Mouse (Mus musculus) myocyte (in vitro differentiated cells): ENCODE data around the gene Vti1a. TPM values are rescaled to one million over a fixed set of nuclear protein-coding genes. Genes with fewer than 3 reads are reported as not detected.

ENCODE experiments used
- H3K27me3 ChIP-seq: one replicate; pipeline ENCODE4 v1.6.1; 2011; ENCODE audit not compliant: control insufficient read depth, insufficient read depth, insufficient read length
- H3K36me3 ChIP-seq: one replicate; pipeline ENCODE4 v1.6.1; 2011; ENCODE audit not compliant: control insufficient read depth, insufficient read depth
- H3K4me2 ChIP-seq: one replicate; pipeline ENCODE4 v1.6.1; 2011; ENCODE audit warnings: low read depth, control low read depth
- H3K4me3 ChIP-seq: one replicate; pipeline ENCODE4 v1.5.1; 2011; ENCODE audit warnings: mild to moderate bottlenecking, control low read depth, moderate library complexity
- H3K79me2 ChIP-seq: one replicate; pipeline ENCODE4 v1.6.1; 2011; ENCODE audit not compliant: control insufficient read depth, insufficient read depth
- H3ac ChIP-seq: one replicate; pipeline ENCODE4 v1.6.1; 2011; ENCODE audit not compliant: control insufficient read depth, insufficient read length
- CEBPB ChIP-seq: IDR thresholded peaks from 2 replicates; pipeline ENCODE4 v1.6.1; 2011; ENCODE audit warnings: mild to moderate bottlenecking, moderate library complexity; ENCODE audit not compliant: poor library complexity, insufficient read depth, severe bottlenecking
- E2F4 ChIP-seq: IDR thresholded peaks from one replicate; pipeline ENCODE4 v1.6.1; 2011; ENCODE audit warnings: mild to moderate bottlenecking, control low read depth, moderate library complexity; ENCODE audit not compliant: insufficient read depth
- MAX ChIP-seq: IDR thresholded peaks from one replicate; pipeline ENCODE4 v1.6.1; 2011; ENCODE audit warnings: low read depth, mild to moderate bottlenecking, control low read depth
- MYOD1 ChIP-seq, 3 experiments: IDR thresholded peaks; one replicate each; pipeline ENCODE4 v1.6.1; 2011; ENCODE audit warnings: control low read depth in 2 of 3, low read depth in 2 of 3, mild to moderate bottlenecking in 2 of 3, moderate library complexity in 1 of 3; ENCODE audit not compliant: insufficient read length in 2 of 3, control insufficient read depth in 1 of 3
- MYOG ChIP-seq, 3 experiments: IDR thresholded peaks; one replicate each; pipeline ENCODE4 v1.6.1; 2011; ENCODE audit warnings: control low read depth in 2 of 3, low read depth in 2 of 3, mild to moderate bottlenecking in 2 of 3; ENCODE audit not compliant: insufficient read length in 2 of 3, control insufficient read depth in 1 of 3, insufficient read depth in 1 of 3
- POLR2A ChIP-seq: IDR thresholded peaks from one replicate; pipeline ENCODE4 v1.6.1; 2011; ENCODE audit warnings: low read depth, mild to moderate bottlenecking, control low read depth, moderate library complexity; ENCODE audit not compliant: insufficient read length
- POLR2AphosphoS2 ChIP-seq: IDR thresholded peaks from one replicate; pipeline ENCODE4 v1.6.1; 2011; ENCODE audit warnings: low read depth, control low read depth; ENCODE audit not compliant: insufficient read length
- REST ChIP-seq: IDR thresholded peaks from one replicate; pipeline ENCODE4 v1.6.1; 2011; ENCODE audit warnings: mild to moderate bottlenecking, control low read depth, moderate library complexity; ENCODE audit not compliant: insufficient read depth, insufficient read length
- SRF ChIP-seq: IDR thresholded peaks from one replicate; pipeline ENCODE4 v1.6.1; 2011; ENCODE audit warnings: low read depth; ENCODE audit not compliant: control insufficient read depth, insufficient read length
- TCF12 ChIP-seq: IDR thresholded peaks from one replicate; pipeline ENCODE4 v1.6.1; 2011; ENCODE audit warnings: mild to moderate bottlenecking, control low read depth; ENCODE audit not compliant: poor library complexity, insufficient read depth, severe bottlenecking
- TCF3 ChIP-seq: IDR thresholded peaks from one replicate; pipeline ENCODE4 v1.6.1; 2011; ENCODE audit warnings: low read depth, control low read depth; ENCODE audit not compliant: insufficient read length
- USF1 ChIP-seq: IDR thresholded peaks from one replicate; pipeline ENCODE4 v1.6.1; 2011; ENCODE audit warnings: low read depth, mild to moderate bottlenecking, control low read depth, moderate library complexity
- polyA plus RNA-seq: library from polyadenylated mRNA; unstranded; fragments of >200 nt; fragmentation: generic; extraction: Trizol; gene quantifications from one replicate; pipeline ENCODE4 v1.2.1, GENCODE M21; 2012; ENCODE audit warnings: missing spikeins

Vti1a gene
- polyA plus RNA-seq, 1 experiment = 10.5 TPM

GRCm38 (mm10) chr19:55311874-55312273 is 4.2 kb upstream of the Vti1a start:
- no peak for TF ChIP-seq SRF
- no peak for TF ChIP-seq MYOG (IDR thresholded peaks at IDR 0.05; ENCODE audit: control insufficient read depth in 1 of 3, insufficient read depth in 1 of 3, insufficient read length in 2 of 3, low read depth in 2 of 3)
- TF ChIP-seq REST = no peak
- no peak for TF ChIP-seq POLR2A
- no peak for TF ChIP-seq USF1
- TF ChIP-seq MAX = no peak
- TF ChIP-seq POLR2AphosphoS2 = no peak
- TF ChIP-seq TCF12 = no peak
- no peak for TF ChIP-seq TCF3
- no peak for TF ChIP-seq E2F4
- TF ChIP-seq CEBPB = no peak
- no peak for TF ChIP-seq MYOD1 (IDR thresholded peaks at IDR 0.05; ENCODE audit: control insufficient read depth in 1 of 3, insufficient read length in 2 of 3, low read depth in 2 of 3)
- Histone ChIP-seq H3K4me3 (no peak overlapping the region), H3K79me2 (peaks cover 16% of the 10 kb centered on the region), H3K36me3 (peaks cover 41% of the 10 kb centered on the region), H3ac (no peak overlapping the region), H3K4me2 (no peak overlapping the region), H3K27me3 (no peaks in the 10 kb centered on the region)

- H3K27me3 ChIP-seq = no peaks in the 10 kb centered on the region
- H3K4me3 ChIP-seq = no peak overlapping the region
- H3ac ChIP-seq = no peak overlapping the region
- no peak overlapping the region for H3K4me2 ChIP-seq
- peaks cover 27% of the 10 kb centered on the region for H3K79me2 ChIP-seq
- peaks cover 31% of the 10 kb centered on the region for H3K36me3 ChIP-seq
- TF ChIP-seq POLR2AphosphoS2 (no peak), USF1 (no peak), SRF (no peak), MYOD1 (IDR thresholded peaks at IDR 0.05; ENCODE audit: control insufficient read depth in 1 of 3, insufficient read length in 2 of 3, low read depth in 2 of 3) (no peak), TCF12 (no peak), CEBPB (no peak), E2F4 (no peak), TCF3 (no peak), MAX (no peak), POLR2A (no peak), MYOG (IDR thresholded peaks at IDR 0.05; ENCODE audit: control insufficient read depth in 1 of 3, insufficient read depth in 1 of 3, insufficient read length in 2 of 3, low read depth in 2 of 3) (no peak), REST (no peak)
Measured at GRCm38 (mm10) chr19:55313649-55314048, 2.4 kb upstream of the Vti1a start.

GRCm38 (mm10) chr19:55315452-55316108 is 515 bp upstream of the Vti1a start, which contains the start of gene Zdhhc6:
Zdhhc6 (minus strand) TSS chr19:55316032.
- H3K36me3 ChIP-seq = peaks cover 16% of the 10 kb centered on the region
- no peaks in the 10 kb centered on the region for H3K27me3 ChIP-seq
- H3K4me3 ChIP-seq = peak within 1 kb of the TSS; percentile 95
- H3K4me2 ChIP-seq = peak within 1 kb of the TSS; percentile 88
- TF ChIP-seq REST (no peak), TCF3 (no peak), MAX (no peak), MYOG (IDR thresholded peaks at IDR 0.05; ENCODE audit: control insufficient read depth in 1 of 3, insufficient read depth in 1 of 3, insufficient read length in 2 of 3, low read depth in 2 of 3) (peak in 1 of 3 experiments; percentile 18), CEBPB (no peak), POLR2A (peak; percentile 73), POLR2AphosphoS2 (peak; percentile 93), USF1 (no peak)
- H3K79me2 ChIP-seq = peaks cover 27% of the 10 kb centered on the region
- H3ac ChIP-seq = peak within 1 kb of the TSS; percentile 63

GRCm38 (mm10) chr19:55316901-55317300 is 806 bp downstream of the Vti1a start:
- Histone ChIP-seq H3K4me2 (peak overlapping the region; percentile 88), H3ac (peak overlapping the region; percentile 63), H3K4me3 (peak overlapping the region; percentile 95), H3K79me2 (peaks cover 27% of the 10 kb centered on the region), H3K27me3 (no peaks in the 10 kb centered on the region), H3K36me3 (peaks cover 7% of the 10 kb centered on the region)
- TF ChIP-seq POLR2AphosphoS2 (no peak), MAX (no peak), USF1 (no peak), CEBPB (no peak), POLR2A (no peak), MYOD1 (IDR thresholded peaks at IDR 0.05; ENCODE audit: control insufficient read depth in 1 of 3, insufficient read length in 2 of 3, low read depth in 2 of 3) (no peak), SRF (no peak), E2F4 (no peak), REST (no peak), MYOG (IDR thresholded peaks at IDR 0.05; ENCODE audit: control insufficient read depth in 1 of 3, insufficient read depth in 1 of 3, insufficient read length in 2 of 3, low read depth in 2 of 3) (no peak)

- Histone ChIP-seq H3ac (no peak overlapping the region), H3K27me3 (no peaks in the 10 kb centered on the region), H3K4me3 (no peak overlapping the region), H3K4me2 (no peak overlapping the region), H3K36me3 (no peaks in the 10 kb centered on the region), H3K79me2 (peaks cover 27% of the 10 kb centered on the region)
- TF ChIP-seq MYOG (IDR thresholded peaks at IDR 0.05; ENCODE audit: control insufficient read depth in 1 of 3, insufficient read depth in 1 of 3, insufficient read length in 2 of 3, low read depth in 2 of 3) (no peak), TCF12 (no peak), MYOD1 (IDR thresholded peaks at IDR 0.05; ENCODE audit: control insufficient read depth in 1 of 3, insufficient read length in 2 of 3, low read depth in 2 of 3) (no peak), POLR2AphosphoS2 (no peak), E2F4 (no peak), MAX (no peak), TCF3 (no peak)
Measured at GRCm38 (mm10) chr19:55319036-55319435, 2.9 kb downstream of the Vti1a start.
